Mouse (Mus musculus): ENCODE results near the gene Clrn3. TPM values are rescaled to one million over a fixed set of nuclear protein-coding genes. Genes with fewer than 3 reads are reported as not detected.
A peak's percentile ranks its signal among the peaks of the same experiment; 100 is the strongest.

The Clrn3 gene
- polyA plus RNA-seq, 1 experiment from 2014 or later, result not detected

GRCm38 (mm10) chr7:135470319-135470718 is 58.1 kb downstream of the Clrn3 start:
- 74% methylated on average over 5 of the region's 5 CpGs for WGBS
- no peak overlapping the region for H3K4me3 ChIP-seq (replicated peaks; ENCODE audit: low read length)
- no peak overlapping the region for H3K4me2 ChIP-seq (ENCODE audit: low read length)
- no peak; the same call in 1 of the 2 replicates for ATAC-seq
- no peak overlapping the region for H3K9ac ChIP-seq (replicated peaks; ENCODE audit: low read depth, low read length)
- H3K27me3 ChIP-seq (replicated peaks; ENCODE audit: control insufficient read depth, insufficient read depth, low read length), result no peaks in the 10 kb centered on the region
- H3K36me3 ChIP-seq (ENCODE audit: control insufficient read depth, insufficient read depth), result no peaks in the 10 kb centered on the region
- H3K9me3 ChIP-seq (ENCODE audit: control insufficient read depth, low read length), result no peaks in the 10 kb centered on the region
- H3K4me1 ChIP-seq (replicated peaks; ENCODE audit: control insufficient read depth, insufficient read depth, low read length), result peaks cover 6% of the 10 kb centered on the region
- H3K27ac ChIP-seq (ENCODE audit: low read length), result no peak overlapping the region

- Histone ChIP-seq H3K4me3 (replicated peaks; ENCODE audit: low read length) (no peak overlapping the region), H3K4me2 (ENCODE audit: low read length) (no peak overlapping the region), H3K27me3 (replicated peaks; ENCODE audit: control insufficient read depth, insufficient read depth, low read length) (no peaks in the 10 kb centered on the region), H3K9ac (replicated peaks; ENCODE audit: low read depth, low read length) (no peak overlapping the region), H3K27ac (ENCODE audit: low read length) (no peak overlapping the region), H3K36me3 (ENCODE audit: control insufficient read depth, insufficient read depth) (no peaks in the 10 kb centered on the region), H3K4me1 (replicated peaks; ENCODE audit: control insufficient read depth, insufficient read depth, low read length) (peaks cover 13% of the 10 kb centered on the region), H3K9me3 (ENCODE audit: control insufficient read depth, low read length) (no peaks in the 10 kb centered on the region)
- no peak for ATAC-seq
- WGBS, result 46% methylated on average over 7 of the region's 7 CpGs
Observed at GRCm38 (mm10) chr7:135468631-135469030, 59.8 kb downstream of the Clrn3 start.

- Histone ChIP-seq H3K4me1 (replicated peaks; ENCODE audit: control insufficient read depth, insufficient read depth, low read length) (peaks cover 13% of the 10 kb centered on the region), H3K27ac (ENCODE audit: low read length) (0 out of 2 replicates have a peak overlapping the region, but pooled peaks have one; percentile 2), H3K4me2 (ENCODE audit: low read length) (peak overlapping the region; percentile 51), H3K4me3 (replicated peaks; ENCODE audit: low read length) (peak overlapping the region; percentile 26), H3K36me3 (ENCODE audit: control insufficient read depth, insufficient read depth) (no peaks in the 10 kb centered on the region), H3K27me3 (replicated peaks; ENCODE audit: control insufficient read depth, insufficient read depth, low read length) (no peaks in the 10 kb centered on the region), H3K9ac (replicated peaks; ENCODE audit: low read depth, low read length) (peak overlapping the region; percentile 55), H3K9me3 (ENCODE audit: control insufficient read depth, low read length) (no peaks in the 10 kb centered on the region)
- peak; percentile 72 for ATAC-seq
- 5% methylated on average over 12 of the region's 12 CpGs for whole genome bisulfite sequencing
Observed at GRCm38 (mm10) chr7:135465293-135465692, 63.2 kb downstream of the Clrn3 start.

- peak overlapping the region; percentile 51 for H3K4me2 ChIP-seq (ENCODE audit: low read length)
- 36% methylated on average over 3 of the region's 3 CpGs for WGBS
- peaks cover 13% of the 10 kb centered on the region for H3K4me1 ChIP-seq (replicated peaks; ENCODE audit: control insufficient read depth, insufficient read depth, low read length)
- ATAC-seq, result peak; percentile 73
- H3K27me3 ChIP-seq (replicated peaks; ENCODE audit: control insufficient read depth, insufficient read depth, low read length), result no peaks in the 10 kb centered on the region
- no peak overlapping the region; the same call in 1 of the 2 replicates for H3K9ac ChIP-seq (replicated peaks; ENCODE audit: low read depth, low read length)
- H3K27ac ChIP-seq (ENCODE audit: low read length), result no peak overlapping the region
- no peak overlapping the region for H3K4me3 ChIP-seq (replicated peaks; ENCODE audit: low read length)
- no peaks in the 10 kb centered on the region for H3K36me3 ChIP-seq (ENCODE audit: control insufficient read depth, insufficient read depth)
- no peaks in the 10 kb centered on the region for H3K9me3 ChIP-seq (ENCODE audit: control insufficient read depth, low read length)
Observed at GRCm38 (mm10) chr7:135464689-135465259, 63.7 kb downstream of the Clrn3 start.

MicroRNAs within 50 kb of the gene (microRNA counts, 519-probe panel; counts per million panel counts)
- 2,213 counts per million, percentile 46 among the panel's probes with 10 or more counts for microRNA mmu-miR-1962

Small RNA genes lying within 50 kb of the gene (microRNA-seq; reads per million reads assigned to microRNA genes)
- not detected for gene Mir1962

Other genes starting within 250 kb of the Clrn3 start
- gene Foxi2, start 118.3 kb downstream of the Clrn3 start, polyA plus RNA-seq (2015; fragmentation: Nextera tagmentation; extraction: Ambion mirVana), result not detected in 2 replicates
- gene Ptpre, start 8.8 kb upstream of the Clrn3 start, polyA plus RNA-seq (2015; fragmentation: Nextera tagmentation; extraction: Ambion mirVana), result 2.0 and 4.5 TPM in 2 replicates
- gene Mki67, start 187.7 kb upstream of the Clrn3 start, polyA plus RNA-seq (2015; fragmentation: Nextera tagmentation; extraction: Ambion mirVana), result 14.8 and 19.6 TPM in 2 replicates

Data from forebrain, embryonic 16.5 days (tissue).